Mouse (Mus musculus) ES-Bruce4 (cell line): ENCODE results near the gene Scoc. TPM values are rescaled to one million over a fixed set of nuclear protein-coding genes. Genes with fewer than 3 reads are reported as not detected.

Experiments
- H3K27ac ChIP-seq: 2 replicates; pipeline ENCODE4 v1.5.1; 2012; ENCODE audit warnings: low read length, inconsistent platforms; ENCODE audit not compliant: insufficient read depth
- H3K27me3 ChIP-seq: 2 replicates; pipeline ENCODE4 v1.6.1; 2012; ENCODE audit warnings: mild to moderate bottlenecking, low read length, inconsistent platforms; ENCODE audit not compliant: control insufficient read depth, poor library complexity, insufficient read depth, severe bottlenecking
- H3K36me3 ChIP-seq: 2 replicates; pipeline ENCODE4 v1.6.1; 2012; ENCODE audit warnings: inconsistent platforms, mild to moderate bottlenecking, low read length, moderate library complexity; ENCODE audit not compliant: control insufficient read depth, poor library complexity, insufficient read depth, severe bottlenecking
- H3K4me1 ChIP-seq: one replicate; pipeline ENCODE4 v1.8.1; 2011; ENCODE audit warnings: low read length; ENCODE audit not compliant: control insufficient read depth, insufficient read depth
- H3K4me3 ChIP-seq: 2 replicates; pipeline ENCODE4 v1.5.1; 2011; ENCODE audit warnings: low read depth, mild to moderate bottlenecking, low read length
- H3K9ac ChIP-seq: 2 replicates; pipeline ENCODE4 v1.6.1; 2012; ENCODE audit warnings: low read depth, mild to moderate bottlenecking, inconsistent platforms; ENCODE audit not compliant: poor library complexity, severe bottlenecking
- H3K9me3 ChIP-seq: replicated peaks from 2 replicates; pipeline ENCODE4 v1.6.1; 2012; ENCODE audit warnings: mild to moderate bottlenecking, low read length, inconsistent platforms; ENCODE audit not compliant: control insufficient read depth, poor library complexity, insufficient read depth, severe bottlenecking
- CTCF ChIP-seq: IDR thresholded peaks from one replicate; pipeline ENCODE4 v1.8.1; 2011; ENCODE audit warnings: low read depth, low read length
- EP300 ChIP-seq: IDR thresholded peaks from 2 replicates; pipeline ENCODE4 v1.6.1; 2011; ENCODE audit warnings: low read depth, low read length; ENCODE audit not compliant: insufficient read depth
- POLR2A ChIP-seq: IDR thresholded peaks from one replicate; pipeline ENCODE4 v1.8.1; 2011; ENCODE audit warnings: low read length; ENCODE audit not compliant: insufficient read depth
- polyA plus RNA-seq: library from polyadenylated mRNA; stranded (reverse); fragments of >200 nt; gene quantifications from 2 replicates; pipeline ENCODE4 v1.2.4, GENCODE M21; 2011; ENCODE audit warnings: low read depth; ENCODE audit not compliant: missing spikeins, insufficient read depth, insufficient read length

Scoc gene
- polyA plus RNA-seq, 1 experiment: 82.9 TPM

DNA sequence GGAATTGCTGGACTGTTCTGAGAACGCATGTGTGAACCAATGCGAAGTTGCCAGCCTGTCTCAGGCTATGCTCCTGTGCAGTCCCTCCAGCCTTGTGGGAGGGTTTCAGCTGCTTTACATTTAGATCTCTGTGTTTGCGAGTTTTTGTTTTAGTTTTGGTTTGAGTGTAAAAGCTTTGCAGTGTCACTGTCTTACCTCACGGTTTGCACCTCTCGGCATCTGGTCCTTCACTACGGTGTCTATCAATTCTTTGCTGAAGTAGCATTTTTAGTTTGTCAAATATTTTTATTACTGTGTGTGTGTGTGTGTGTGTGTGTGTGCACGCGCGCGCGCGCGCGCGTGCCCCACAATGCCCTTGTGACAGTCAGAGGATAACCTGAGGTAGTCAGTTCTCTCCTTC is 41.3 kb downstream of the Scoc start:
- Histone ChIP-seq H3K36me3 (no peaks in the 10 kb centered on the region), H3K27me3 (no peaks in the 10 kb centered on the region), H3K27ac (no peak overlapping the region), H3K4me3 (no peak overlapping the region), H3K4me1 (no peaks in the 10 kb centered on the region), H3K9me3 (no peaks in the 10 kb centered on the region), H3K9ac (no peak overlapping the region)
- no peak for TF ChIP-seq CTCF
- no peak for TF ChIP-seq POLR2A
- TF ChIP-seq EP300: no peak

DNA sequence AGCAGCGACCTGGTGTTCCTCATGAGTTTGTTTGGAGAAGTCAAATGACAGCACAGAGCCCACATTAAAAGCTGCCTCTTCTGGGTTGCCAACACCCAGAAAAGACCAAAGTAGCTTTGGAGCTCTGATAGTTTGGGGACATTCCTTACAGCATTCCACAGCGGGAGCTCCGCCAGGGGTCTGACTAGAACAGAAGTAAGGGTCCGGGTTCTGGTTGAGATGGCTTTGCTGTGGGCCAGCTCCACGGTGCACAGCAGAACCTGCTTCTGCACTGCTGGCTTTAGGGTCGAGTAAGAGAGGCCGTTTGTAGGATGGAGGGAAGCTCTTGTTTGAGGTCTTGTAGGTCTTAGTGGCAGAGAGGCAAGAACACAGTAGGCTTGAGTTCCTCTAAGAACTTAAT is 49.7 kb downstream of the Scoc start:
- Histone ChIP-seq H3K36me3 (no peaks in the 10 kb centered on the region), H3K9me3 (no peaks in the 10 kb centered on the region), H3K27me3 (no peaks in the 10 kb centered on the region; the same call in 1 of the 2 replicates), H3K4me3 (no peak overlapping the region), H3K9ac (no peak overlapping the region), H3K27ac (no peak overlapping the region), H3K4me1 (no peaks in the 10 kb centered on the region)
- TF ChIP-seq CTCF (no peak), POLR2A (no peak), EP300 (no peak)

DNA sequence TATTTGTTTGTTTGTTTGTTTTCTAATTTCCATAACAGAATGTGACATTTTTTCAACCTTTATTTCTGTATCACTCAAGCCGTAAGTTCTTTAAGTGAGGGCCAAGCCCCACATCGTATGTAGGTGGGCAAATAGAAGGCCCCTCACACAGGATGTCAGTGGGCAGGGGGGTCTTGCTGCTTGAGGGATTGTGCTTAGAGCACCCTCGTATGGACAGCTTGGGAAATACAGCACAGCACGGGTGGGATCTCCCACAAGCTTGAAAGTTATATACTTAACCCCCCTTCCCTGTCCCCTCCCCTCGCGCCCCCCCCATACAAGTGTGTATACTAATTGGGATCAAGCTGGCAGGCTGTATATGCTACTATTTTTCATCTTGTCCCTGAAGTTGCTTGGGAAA is 51.4 kb downstream of the Scoc start:
- Histone ChIP-seq H3K36me3 (no peaks in the 10 kb centered on the region), H3K4me1 (no peaks in the 10 kb centered on the region), H3K27ac (no peak overlapping the region), H3K27me3 (no peaks in the 10 kb centered on the region; the same call in 1 of the 2 replicates), H3K4me3 (no peak overlapping the region), H3K9me3 (no peaks in the 10 kb centered on the region), H3K9ac (no peak overlapping the region)
- TF ChIP-seq EP300 (no peak), POLR2A (no peak), CTCF (peak; percentile 74)

DNA sequence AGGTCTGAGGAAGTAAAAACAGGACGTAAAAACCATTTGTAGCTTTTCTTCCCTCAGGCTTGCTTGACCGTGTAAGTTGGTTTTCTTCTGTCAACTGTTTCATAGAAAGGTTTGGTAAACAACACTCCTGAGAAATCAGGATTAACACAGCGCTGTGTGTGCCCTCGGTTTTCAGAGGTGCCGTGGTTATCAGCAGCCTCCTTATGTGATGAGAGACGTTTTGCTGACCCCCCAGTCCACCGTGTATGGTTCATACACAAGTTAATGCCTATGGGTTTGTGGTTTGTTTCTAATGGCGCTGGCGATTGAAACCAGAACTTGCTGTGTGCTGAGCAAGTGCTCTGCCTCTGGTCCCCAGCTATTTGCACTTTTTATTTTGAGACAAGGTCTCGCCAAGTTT is 52.6 kb downstream of the Scoc start:
- no peak for TF ChIP-seq POLR2A
- TF ChIP-seq CTCF: no peak
- no peak for TF ChIP-seq EP300

DNA sequence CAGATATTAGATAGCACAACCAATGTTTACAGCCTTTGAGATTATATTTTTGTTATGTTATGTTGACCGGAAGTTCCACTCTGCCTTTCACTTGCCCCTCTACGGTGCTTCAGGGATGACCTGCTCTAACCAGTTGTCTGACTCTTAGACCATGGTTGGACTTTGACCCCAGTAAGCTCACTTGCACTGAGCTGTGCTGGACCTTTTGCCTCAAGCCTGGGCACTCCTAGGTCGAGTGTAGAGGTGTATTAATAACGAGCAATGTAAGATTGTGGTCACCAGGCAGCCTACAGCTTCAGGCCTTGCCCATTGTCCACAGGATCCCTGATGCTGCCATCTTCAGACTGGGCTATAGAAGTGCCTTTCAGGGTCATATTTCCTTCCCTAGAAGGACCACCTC is 60.5 kb downstream of the Scoc start:
- Histone ChIP-seq H3K4me3 (no peak overlapping the region), H3K4me1 (no peaks in the 10 kb centered on the region), H3K36me3 (no peaks in the 10 kb centered on the region), H3K9me3 (no peaks in the 10 kb centered on the region; the same call in 1 of the 2 replicates), H3K27me3 (no peaks in the 10 kb centered on the region), H3K27ac (no peak overlapping the region), H3K9ac (no peak overlapping the region)
- no peak for TF ChIP-seq EP300
- no peak for TF ChIP-seq CTCF
- TF ChIP-seq POLR2A: no peak

More for the DNA sequence above, 52.6 kb downstream of the Scoc start:
- Histone ChIP-seq H3K27ac (no peak overlapping the region), H3K9ac (no peak overlapping the region), H3K9me3 (no peaks in the 10 kb centered on the region), H3K27me3 (no peaks in the 10 kb centered on the region; the same call in 1 of the 2 replicates), H3K4me1 (no peaks in the 10 kb centered on the region), H3K4me3 (no peak overlapping the region), H3K36me3 (no peaks in the 10 kb centered on the region)

DNA sequence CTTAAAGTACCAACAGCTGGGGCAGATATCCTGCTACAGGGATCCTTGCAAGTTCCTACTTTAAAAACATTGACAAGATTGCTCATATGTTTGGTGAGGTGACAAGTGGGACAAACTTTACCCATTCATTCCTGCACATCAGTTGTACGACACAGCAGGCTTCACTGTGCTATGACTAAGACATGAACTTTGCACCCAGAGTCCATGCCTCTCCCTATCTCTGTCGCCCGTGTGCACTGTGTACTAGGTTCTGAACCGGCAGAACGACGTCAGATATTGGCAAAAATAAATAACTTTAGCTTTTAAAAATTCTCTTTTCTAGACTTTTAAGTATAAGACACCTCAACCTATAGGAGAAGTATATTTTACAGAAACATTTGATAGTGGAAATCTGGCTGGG is 61.5 kb downstream of the Scoc start:
- H3K36me3 ChIP-seq: no peaks in the 10 kb centered on the region

More for the DNA sequence above, 61.5 kb downstream of the Scoc start:
- TF ChIP-seq CTCF: no peak
- TF ChIP-seq EP300: no peak
- no peak for TF ChIP-seq POLR2A
- Histone ChIP-seq H3K27ac (no peak overlapping the region), H3K4me1 (no peaks in the 10 kb centered on the region), H3K9me3 (no peaks in the 10 kb centered on the region; the same call in 1 of the 2 replicates), H3K27me3 (no peaks in the 10 kb centered on the region), H3K9ac (no peak overlapping the region), H3K4me3 (no peak overlapping the region)
